Mouse (Mus musculus) adrenal gland, adult 2 months (tissue): ENCODE measurements at regions not wholly inside any gene's neighbourhood (a gene's known extent, or its start where the extent isn't known, plus 50 kb on each side); places are given as distances from the start of the nearest gene placed in this dataset.
"Not testable (repeated sequence)": the region's sequence is repeated elsewhere in the genome, so short reads cannot be mapped to it uniquely, and the experiment has no call there.

Experiments
- DNase-seq: peaks from one replicate; pipeline ENCODE4 v3.0.0; 2021

DNA sequence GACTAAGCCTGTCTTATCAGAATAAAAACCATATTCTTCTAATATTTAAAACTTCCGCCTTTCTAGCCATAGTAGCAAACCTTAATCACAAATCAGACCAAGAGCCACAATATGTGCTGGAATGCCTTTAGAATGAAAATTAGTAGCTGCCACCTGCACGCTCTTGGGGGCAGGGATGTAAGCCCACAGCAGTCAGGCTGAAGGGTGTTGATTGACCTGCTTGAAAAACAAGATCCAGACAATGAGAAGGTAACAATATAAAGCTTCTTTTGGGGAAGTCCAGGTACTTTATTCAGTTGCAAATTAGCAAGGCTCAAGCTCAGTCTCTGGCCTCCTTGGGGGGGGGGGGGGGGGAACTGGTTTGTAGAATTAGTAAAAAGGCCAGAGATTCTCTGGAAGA, 222.3 kb upstream of the Ell2 start:
- DNase-seq, result not testable (repeated sequence)

GRCm38 (mm10) chr13:75501530-75501929, 205.0 kb upstream of the Ell2 start:
- DNase-seq, result no peak

- DNase-seq, result no peak
Measured at GRCm38 (mm10) chr13:75503394-75503793, 203.2 kb upstream of the Ell2 start.

DNA sequence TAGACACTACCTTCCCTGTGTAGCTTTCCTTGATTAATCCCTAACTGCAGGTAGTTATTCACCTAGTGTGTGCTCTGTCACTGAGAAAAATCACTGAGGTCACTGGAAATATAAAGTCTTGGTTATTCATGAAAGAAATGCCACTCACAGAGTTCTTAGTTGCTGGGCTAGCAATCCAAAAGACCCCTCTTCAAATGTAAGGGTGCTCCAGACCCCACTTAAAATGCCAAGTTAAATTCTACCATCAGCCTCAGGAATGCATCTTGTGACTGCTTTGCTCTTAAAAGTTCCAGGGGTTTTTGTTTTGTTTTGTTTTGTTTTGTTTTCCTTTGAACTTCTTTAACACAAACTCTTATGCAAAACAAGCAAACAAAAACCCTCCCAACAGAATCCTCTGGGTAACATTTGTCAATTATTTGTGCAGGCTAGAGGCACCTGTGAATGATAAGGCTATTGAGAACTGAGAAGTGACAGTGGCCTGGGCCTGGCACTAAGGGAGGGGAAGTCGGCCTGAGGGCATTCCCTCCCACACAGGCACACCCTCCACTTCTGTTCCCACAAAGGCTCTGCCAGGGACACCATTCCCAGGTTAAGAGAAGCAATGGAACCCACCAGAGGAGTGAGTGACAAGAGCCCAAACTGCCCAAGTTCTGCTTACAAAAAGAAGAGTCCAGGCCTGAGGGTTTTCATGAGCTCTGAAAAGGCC, 192.1 kb upstream of the Ell2 start:
- DNase-seq, result no peak

- no peak for DNase-seq
Measured at GRCm38 (mm10) chr13:75523293-75524278, 183.0 kb upstream of the Ell2 start.

DNA sequence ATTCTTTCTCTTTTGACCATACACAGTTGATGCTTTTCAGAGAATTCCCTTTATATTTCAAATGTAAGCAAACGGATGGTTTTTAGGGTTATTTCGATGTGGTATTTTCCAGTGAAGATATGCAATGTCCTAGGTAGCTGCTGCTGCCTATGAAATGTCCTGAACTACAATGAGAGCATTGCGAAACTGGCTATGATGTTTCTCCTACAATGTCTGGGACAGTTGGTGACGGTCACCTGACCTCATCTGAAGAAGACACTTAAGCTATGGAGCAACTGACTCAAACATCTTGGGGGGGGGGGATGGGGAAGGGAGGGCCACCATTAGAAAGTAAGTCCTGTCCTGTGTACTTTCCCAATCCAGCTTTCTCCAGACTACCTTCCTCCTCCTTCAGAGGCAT, 182.1 kb upstream of the Ell2 start:
- no peak for DNase-seq

DNA sequence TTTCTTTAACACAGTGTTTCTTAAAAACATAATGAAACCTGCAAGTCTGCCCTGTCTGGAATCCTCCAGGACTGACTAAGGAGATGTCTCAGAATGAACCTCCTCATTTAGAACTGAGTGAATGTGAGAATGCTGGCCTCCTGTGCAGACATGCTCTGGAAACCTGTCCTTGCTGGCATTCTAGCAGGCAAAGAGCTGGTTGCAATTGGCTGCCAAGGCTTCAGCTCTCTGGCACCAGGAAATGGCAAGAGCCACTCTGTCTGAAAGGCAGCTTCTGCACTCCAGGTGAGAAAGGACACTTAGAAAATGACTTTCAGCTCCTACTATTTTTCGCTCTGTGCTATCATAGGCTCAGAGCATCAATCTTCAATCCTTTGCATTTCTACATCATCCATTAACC, 175.0 kb upstream of the Ell2 start:
- no peak for DNase-seq

GRCm38 (mm10) chr13:75541446-75541845, 165.1 kb upstream of the Ell2 start:
- DNase-seq, result no peak

DNA sequence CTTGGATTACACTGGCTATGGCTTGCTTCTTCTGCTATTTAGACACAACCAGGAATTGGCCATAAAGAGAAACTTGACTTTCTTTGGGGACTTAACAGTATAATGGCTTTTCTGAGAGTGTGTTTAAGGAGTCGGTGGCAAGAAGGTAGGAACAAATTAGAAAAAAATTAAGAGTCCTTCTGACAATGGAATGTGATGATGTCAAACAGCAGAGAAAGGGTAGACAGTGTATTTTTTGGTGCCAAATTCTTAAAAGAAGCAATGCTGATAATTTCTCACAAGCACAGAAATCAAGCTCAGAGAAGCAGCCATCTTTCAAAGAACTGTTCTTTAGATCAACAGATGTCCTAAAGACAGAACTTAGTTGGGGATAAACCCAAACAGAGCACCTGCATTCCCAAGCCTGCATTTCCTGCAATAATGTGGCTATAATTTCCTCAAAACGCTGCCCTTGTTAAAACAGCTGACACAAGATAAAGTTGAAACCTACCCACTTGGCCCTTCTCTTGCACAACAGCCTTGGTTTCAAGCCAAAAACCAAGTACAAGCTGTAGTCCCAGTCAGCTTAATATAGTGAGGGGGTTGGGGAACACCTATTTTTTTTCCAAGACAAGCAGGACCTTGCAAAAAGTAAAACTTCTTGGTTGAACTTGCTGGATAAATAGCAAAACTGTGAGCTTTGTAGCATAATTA, 164.2 kb upstream of the Ell2 start:
- DNase-seq, result peak; percentile 77

DNA sequence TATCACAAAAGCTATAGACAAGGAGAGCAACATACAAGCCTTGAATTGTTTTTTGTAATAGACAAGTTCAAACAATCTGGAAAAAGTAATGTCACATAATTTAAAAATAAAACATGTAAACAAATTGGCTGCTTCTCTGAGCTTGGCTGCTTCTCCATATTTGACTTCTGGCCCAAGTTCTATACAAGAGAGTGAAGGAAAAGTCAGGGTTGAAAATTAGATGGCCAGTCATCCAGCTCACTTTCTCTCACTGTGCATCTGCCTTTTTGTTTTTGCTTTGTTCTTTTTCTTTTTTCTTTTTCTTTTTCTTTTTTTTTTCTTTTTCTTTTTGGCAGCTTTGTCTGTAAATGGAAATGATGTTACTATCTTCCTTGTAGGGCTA, 163.6 kb upstream of the Ell2 start:
- no peak for DNase-seq

DNA sequence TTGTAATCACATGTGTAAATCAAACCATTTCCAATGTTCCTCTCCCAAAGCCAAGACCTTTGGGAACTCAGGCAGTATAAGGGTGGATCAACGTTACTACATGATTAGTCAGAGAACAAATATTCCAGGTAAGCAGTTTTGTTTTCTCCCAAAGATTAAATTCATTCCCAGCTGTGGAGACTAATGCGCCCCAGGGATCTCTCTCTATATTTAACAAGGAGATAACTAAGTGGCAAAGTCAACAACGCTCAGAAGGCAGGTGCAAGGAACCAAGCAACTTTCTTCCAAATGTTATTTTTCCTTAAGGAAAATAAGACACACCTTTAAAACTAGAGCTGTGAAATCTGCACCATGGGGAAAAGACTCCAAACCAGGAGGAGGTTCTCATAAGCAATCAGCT, 163.0 kb upstream of the Ell2 start:
- DNase-seq, result no peak

DNA sequence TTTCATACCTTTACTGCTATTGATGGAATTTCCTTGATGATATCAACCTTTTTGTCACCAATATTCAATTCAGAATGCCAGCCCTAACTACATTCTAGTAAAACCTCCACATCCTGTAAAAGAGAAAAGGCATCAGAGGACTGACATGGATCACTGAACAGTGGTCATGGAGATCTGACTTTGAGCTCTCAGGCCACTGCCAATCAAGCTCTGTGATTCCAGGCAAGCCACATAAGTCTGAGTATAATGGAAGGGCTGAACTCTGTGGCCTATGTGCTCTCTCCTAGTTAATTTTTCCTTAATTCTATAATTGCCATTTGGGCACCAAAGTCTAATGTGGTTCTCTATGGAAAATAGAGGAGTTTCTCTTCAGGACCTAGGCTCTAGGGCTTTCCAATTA, 161.8 kb upstream of the Ell2 start:
- DNase-seq, result no peak

GRCm38 (mm10) chr13:75547791-75548190, 158.8 kb upstream of the Ell2 start:
- no peak for DNase-seq

GRCm38 (mm10) chr13:75578971-75579370, 127.6 kb upstream of the Ell2 start:
- peak; percentile 52 for DNase-seq

DNA sequence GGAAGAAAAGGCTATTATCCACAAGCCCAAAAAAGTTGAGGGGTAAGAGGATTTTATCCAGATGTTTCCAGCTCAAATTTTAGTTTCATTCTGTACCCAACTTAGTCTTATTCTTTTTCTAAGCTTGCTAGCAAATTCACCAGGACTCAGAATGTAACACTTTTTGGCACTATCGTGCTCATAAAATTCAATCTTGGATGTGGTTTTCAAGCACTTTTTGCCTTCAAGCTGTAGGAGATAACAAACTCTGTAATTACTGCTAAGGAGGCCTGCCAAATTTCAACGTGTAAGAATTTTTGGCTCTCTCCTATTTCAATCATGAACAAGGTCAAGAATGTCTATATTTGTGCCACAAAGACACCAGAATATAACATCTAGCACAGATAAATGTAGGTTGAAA, 115.7 kb upstream of the Ell2 start:
- no peak for DNase-seq

DNA sequence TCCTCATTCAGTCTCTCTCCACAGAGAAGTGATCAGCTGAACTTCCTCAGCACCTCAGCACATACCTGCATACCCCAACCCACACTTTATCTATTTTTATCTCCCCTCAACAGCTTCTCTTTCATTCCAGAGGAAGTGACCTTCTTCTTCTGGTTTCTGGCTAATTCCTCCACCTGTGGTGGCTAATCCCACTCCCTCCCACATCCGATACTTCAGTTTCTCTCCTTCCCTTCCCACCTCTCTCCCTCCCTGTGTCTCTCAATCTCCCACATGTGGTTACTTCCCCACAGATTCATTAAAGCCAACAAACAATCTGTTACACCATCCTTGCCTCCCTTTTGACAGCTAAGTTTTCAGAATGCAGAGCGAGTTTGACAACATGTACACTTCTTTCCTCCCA, 109.7 kb upstream of the Ell2 start:
- DNase-seq, result no peak

- peak; percentile 55 for DNase-seq
Measured at GRCm38 (mm10) chr13:75598186-75598585, 108.4 kb upstream of the Ell2 start.

DNA sequence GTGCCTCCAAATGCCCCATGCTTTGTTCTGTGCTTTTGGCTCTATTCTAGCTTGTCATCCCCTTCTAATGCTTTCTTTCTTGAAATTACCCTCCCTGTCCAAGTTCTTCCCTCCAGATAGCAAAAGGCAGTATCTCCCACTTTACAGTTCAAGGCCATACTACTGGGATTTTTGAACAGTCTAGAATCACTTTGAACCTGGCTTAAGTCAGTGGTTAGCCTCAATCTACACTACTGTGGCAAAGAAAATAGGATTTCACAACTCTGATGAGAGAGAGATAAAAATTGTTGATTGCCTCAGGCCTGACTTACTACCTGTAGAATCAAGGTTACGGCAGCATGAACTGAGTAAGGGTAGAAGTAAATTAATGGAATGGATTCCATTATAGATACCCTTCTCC, 107.9 kb upstream of the Ell2 start:
- peak; percentile 8 for DNase-seq

- no peak for DNase-seq
Measured at GRCm38 (mm10) chr13:75623229-75623628, 83.3 kb upstream of the Ell2 start.

DNA sequence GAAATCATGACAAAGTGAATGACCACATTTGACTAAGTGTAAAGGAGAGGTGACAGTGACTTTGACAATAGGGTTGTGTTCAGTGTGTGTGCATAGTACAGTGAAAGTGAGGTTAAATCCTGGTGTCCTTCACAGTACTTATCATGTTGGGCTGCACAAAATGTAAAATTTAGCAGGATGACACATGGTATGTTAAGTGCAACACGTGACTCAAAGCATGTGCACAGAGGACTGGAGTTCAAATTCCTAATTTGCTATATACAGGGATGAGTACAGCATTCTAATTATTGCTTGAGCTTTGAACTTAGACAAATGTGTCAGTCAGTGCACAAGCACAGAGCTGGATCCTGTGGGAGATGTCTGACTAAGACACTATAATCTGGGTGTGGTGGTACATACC, 79.2 kb upstream of the Ell2 start:
- DNase-seq, result no peak

DNA sequence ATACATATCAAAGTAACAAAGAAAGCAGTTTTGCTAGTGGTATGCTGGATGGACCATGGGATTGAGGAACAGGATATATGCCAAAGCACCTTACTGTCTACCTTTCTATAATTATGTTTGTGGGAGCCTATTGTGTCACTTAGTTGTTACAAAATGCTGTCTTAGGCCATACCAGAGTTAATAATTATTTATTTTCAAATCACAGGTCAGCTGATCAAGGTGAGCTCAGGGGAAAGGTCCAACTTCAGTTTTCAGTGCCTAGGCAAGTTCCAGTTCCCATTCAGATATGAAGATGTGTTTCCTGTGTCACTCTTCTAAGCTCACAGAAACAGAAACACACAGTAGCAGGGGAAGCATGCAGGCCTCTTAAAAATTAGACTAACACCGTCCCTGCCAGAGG, 75.5 kb upstream of the Ell2 start:
- no peak for DNase-seq

DNA sequence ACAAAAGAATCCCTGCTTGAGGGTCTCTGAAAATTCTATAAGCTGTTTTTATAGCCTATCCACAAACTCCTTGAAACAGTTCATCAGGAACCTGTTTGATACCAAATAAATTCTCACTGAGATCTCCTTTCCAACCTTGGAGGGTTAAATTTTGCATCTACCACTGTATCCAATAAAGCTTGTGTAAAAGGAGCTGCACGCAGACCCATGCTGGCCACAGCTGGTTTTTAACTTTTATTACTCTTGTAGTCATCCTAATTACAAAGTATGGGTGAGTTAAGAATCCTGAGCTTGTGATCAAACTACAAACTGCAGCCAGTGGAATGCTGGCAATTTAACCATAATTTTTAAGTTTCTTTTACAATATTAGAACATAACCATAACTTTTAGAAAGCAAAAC, 59.0 kb upstream of the Ell2 start:
- DNase-seq, result no peak

DNA sequence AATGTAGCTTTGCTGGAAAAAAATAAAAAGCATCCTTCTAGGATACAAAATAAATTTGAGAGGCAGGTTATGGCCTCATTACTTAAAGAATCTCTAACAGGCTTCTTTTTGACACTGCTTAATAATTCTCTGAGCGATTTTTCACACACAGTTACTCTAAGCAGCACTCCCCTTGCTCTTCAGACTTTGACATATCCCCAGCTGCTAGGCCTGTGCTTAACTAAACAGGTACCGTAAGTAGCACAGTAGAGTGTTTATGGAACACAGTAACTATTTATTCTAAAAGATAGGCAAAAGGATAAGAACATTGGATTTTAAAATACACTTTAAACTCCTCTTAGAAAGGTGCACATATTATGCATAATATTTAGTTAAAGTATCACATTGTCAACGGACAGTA, 54.6 kb upstream of the Ell2 start:
- no peak for DNase-seq
